Mouse (Mus musculus): Measurements from ENCODE around the gene Coq2. TPM values are rescaled to one million over a fixed set of nuclear protein-coding genes. Genes with fewer than 3 reads are reported as not detected.

The Coq2 gene
- polyA plus RNA-seq, 1 experiment = 96.3 TPM

- DNase-seq (ENCODE audit: low spot score) = no peak
These were observed 52.9 kb downstream of the Coq2 start for GRCm38 (mm10) chr5:100621876-100622508.

GRCm38 (mm10) chr5:100620952-100621351 is 54.0 kb downstream of the Coq2 start:
- no peak for DNase-seq (ENCODE audit: low spot score)

GRCm38 (mm10) chr5:100619586-100620275 is 55.2 kb downstream of the Coq2 start:
- DNase-seq (ENCODE audit: low spot score) = no peak

- DNase-seq (ENCODE audit: low spot score) = no peak
These were observed 60.8 kb downstream of the Coq2 start for GRCm38 (mm10) chr5:100613896-100614768.

GRCm38 (mm10) chr5:100607868-100608267 is 67.1 kb downstream of the Coq2 start:
- DNase-seq (ENCODE audit: low spot score) = no peak

- no peak for DNase-seq (ENCODE audit: low spot score)
These were observed 67.7 kb downstream of the Coq2 start for GRCm38 (mm10) chr5:100607090-100607762.

- DNase-seq (ENCODE audit: low spot score) = no peak
These were observed 69.1 kb downstream of the Coq2 start for GRCm38 (mm10) chr5:100605828-100606229.

Other genes with a start within 250 kb of the Coq2 start
- gene Lin54, start 174.5 kb downstream of the Coq2 start, polyA plus RNA-seq (2012; rRNA removed) = 6.2 and 6.6 TPM in 2 replicates
- 66.8 and 69.9 TPM in 2 replicates for gene Cops4, start 156.8 kb downstream of the Coq2 start, polyA plus RNA-seq (2012; rRNA removed)
- gene Plac8, start 102.9 kb downstream of the Coq2 start, polyA plus RNA-seq (2012; rRNA removed) = 117 and 123 TPM in 2 replicates
- 9.8 and 10.6 TPM in 2 replicates for gene Hpse, start 44.6 kb upstream of the Coq2 start, polyA plus RNA-seq (2012; rRNA removed)
- 12.8 and 13.6 TPM in 2 replicates for gene Helq, start 123.5 kb upstream of the Coq2 start, polyA plus RNA-seq (2012; rRNA removed)
- gene Mrps18c, start 123.5 kb upstream of the Coq2 start, polyA plus RNA-seq (2012; rRNA removed) = 46.5 and 47.4 TPM in 2 replicates
- gene Abraxas1, start 145.8 kb upstream of the Coq2 start, polyA plus RNA-seq (2012; rRNA removed) = 15.9 and 17.9 TPM in 2 replicates
- gene Gpat3, start 170.6 kb upstream of the Coq2 start, polyA plus RNA-seq (2012; rRNA removed) = 7.2 and 8.9 TPM in 2 replicates

Measured in urinary bladder, adult 2 months (tissue).